In the genomic region with DNA sequence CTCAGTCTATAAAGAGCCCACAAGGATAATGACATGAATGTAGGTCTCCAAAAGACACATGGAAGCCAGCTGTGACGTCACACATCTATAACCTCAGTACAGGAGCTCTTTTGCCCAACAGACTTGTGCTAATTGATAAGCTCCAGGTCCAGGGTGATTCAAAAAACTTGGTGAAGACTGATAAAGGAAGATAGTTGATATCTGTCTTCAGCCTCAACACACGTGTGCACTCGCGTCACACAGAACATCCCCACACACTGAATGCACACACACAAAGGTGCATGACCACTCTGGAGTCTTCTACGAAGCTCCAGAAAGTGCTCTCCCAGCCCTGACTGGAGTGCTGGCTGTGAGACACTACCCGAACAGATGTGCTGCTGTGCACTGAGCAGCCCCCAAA, we compare ENCODE assay signal across 13 mouse cellular contexts.
"Had no signal": no experiment of that assay in that cellular context is flagged by ENCODE, and none has a peak within 500 bp of the region (broad histone marks: within the 10 kb centered on the region; RNA-seq: fewer than 3 reads in every experiment).

No protein-coding gene starts in this region.

- H3K4me2 ChIP-seq: limb, embryonic 13.5 days; midbrain, embryonic 12.5 days; neural tube, embryonic 13.5 days; stomach, embryonic 15.5 days had no signal

- H3K27ac ChIP-seq: layer of hippocampus, adult 2 months; limb, embryonic 13.5 days; midbrain, embryonic 12.5 days; neural tube, embryonic 13.5 days; stomach, embryonic 15.5 days had no signal

- H3K27me3 ChIP-seq: limb, embryonic 13.5 days; midbrain, embryonic 12.5 days; neural tube, embryonic 13.5 days; stomach, embryonic 15.5 days had no signal

- ATAC-seq: midbrain, embryonic 16.5 days had no signal

- H3K9me3 ChIP-seq: limb, embryonic 13.5 days; midbrain, embryonic 12.5 days; neural tube, embryonic 13.5 days; stomach, embryonic 15.5 days had no signal

- H3K4me1 ChIP-seq: limb, embryonic 13.5 days; midbrain, embryonic 12.5 days; neural tube, embryonic 13.5 days; stomach, embryonic 15.5 days had no signal

- DNase-seq: kidney, adult 11 months; kidney, postnatal 10 days; kidney, postnatal 4 days; left cerebral cortex, postnatal 4 days; lung, adult 18-20 months; right cerebral cortex, postnatal 14 days; thymus, postnatal 36 days had no signal

- H3K9ac ChIP-seq: limb, embryonic 13.5 days; midbrain, embryonic 12.5 days; neural tube, embryonic 13.5 days; stomach, embryonic 15.5 days had no signal

- H3K4me3 ChIP-seq: layer of hippocampus, adult 2 months; limb, embryonic 13.5 days; midbrain, embryonic 12.5 days; neural tube, embryonic 13.5 days; stomach, embryonic 15.5 days had no signal
